Mouse (Mus musculus) thymus, adult 2 months (tissue): ENCODE measurements around the gene Clk4.

Source experiments
- CTCF ChIP-seq: fragments of 200-500 bp; IDR thresholded peaks from 2 replicates; pipeline ENCODE4 v1.5.1; 2012; ENCODE audit warnings: mild to moderate bottlenecking, control low read depth, low read length, moderate library complexity, borderline replicate concordance; ENCODE audit not compliant: control insufficient read depth, poor library complexity, insufficient read depth; ENCODE audit errors: extremely low read depth
- POLR2A ChIP-seq: fragments of 200-500 bp; IDR thresholded peaks from 2 replicates; pipeline ENCODE4 v1.6.1; 2012; ENCODE audit warnings: mild to moderate bottlenecking, low read length, control low read depth, moderate library complexity; ENCODE audit not compliant: control insufficient read depth, poor library complexity, insufficient read depth; ENCODE audit errors: extremely low read depth

GRCm38 (mm10) chr11:51298691-51299090 is 37.2 kb downstream of the Clk4 start:
- TF ChIP-seq POLR2A = no peak
- TF ChIP-seq CTCF = no peak
